Mouse (Mus musculus) neural tube, postnatal 0 days (tissue): ENCODE results near the gene Gm28434. TPM values are rescaled to one million over a fixed set of nuclear protein-coding genes. Genes with fewer than 3 reads are reported as not detected.

ENCODE experiments used
- polyA plus RNA-seq: library from polyadenylated mRNA; unstranded; fragments of >200 nt; fragmentation: Nextera tagmentation; extraction: Ambion mirVana; gene quantifications from 2 replicates; pipeline ENCODE4 v1.2.1, GENCODE M21; 2015

The Gm28434 gene
- 0.61 TPM in 1 of 2 replicates, not detected in the other for polyA plus RNA-seq

GRCm38 (mm10) chr5:87969201-87969600 lies at the start of gene Gm28434, which contains the start of gene 2310003L06Rik:
Gene Gm28434, plus strand, starts transcription at chr5:87969517.
Gene 2310003L06Rik, plus strand, starts transcription at chr5:87969459.

GRCm38 (mm10) chr5:87925372-87925771 lies 43.9 kb upstream of the Gm28434 start, which contains the start of gene Csn3:
Gene Csn3, plus strand, starts transcription at chr5:87925579.

GRCm38 (mm10) chr5:87979139-87979538 lies 9.8 kb downstream of the Gm28434 start, which contains the start of gene Cabs1:
Gene Cabs1, plus strand, starts transcription at chr5:87979439.

GRCm38 (mm10) chr5:88002249-88002648 lies 32.9 kb downstream of the Gm28434 start, which contains the start of gene Smr3a:
Gene Smr3a, plus strand, starts transcription at chr5:88002549.

Other genes with a start within 250 kb of the Gm28434 start
- not detected in 2 replicates for gene Csn1s2a, start 194.9 kb upstream of the Gm28434 start, polyA plus RNA-seq
- gene Csn1s2b, start 161.4 kb upstream of the Gm28434 start, polyA plus RNA-seq: not detected in 2 replicates
- not detected in 2 replicates for gene Prr27, start 143.8 kb upstream of the Gm28434 start, polyA plus RNA-seq
- not detected in 2 replicates for gene Odam, start 84.5 kb upstream of the Gm28434 start, polyA plus RNA-seq
- gene Csn3, start 43.9 kb upstream of the Gm28434 start, polyA plus RNA-seq: 0.47 TPM in 1 of 2 replicates, not detected in the other
- gene 2310003L06Rik, start 58 bp upstream of the Gm28434 start, polyA plus RNA-seq: 0.22 TPM in 1 of 2 replicates, not detected in the other
- not detected in 2 replicates for gene Cabs1, start 9.9 kb downstream of the Gm28434 start, polyA plus RNA-seq
- gene Smr3a, start 33.0 kb downstream of the Gm28434 start, polyA plus RNA-seq: 0.32 and 0.39 TPM in 2 replicates
- gene Smr2, start 117.0 kb downstream of the Gm28434 start, polyA plus RNA-seq: not detected in 2 replicates
- not detected in 2 replicates for gene Gm11116, start 142.0 kb downstream of the Gm28434 start, polyA plus RNA-seq
- not detected in 2 replicates for gene Gm11115, start 184.6 kb downstream of the Gm28434 start, polyA plus RNA-seq